Mouse (Mus musculus) embryonic fibroblast, embryonic 13.5 days (primary cell): ENCODE measurements around the gene Rack1. TPM values are rescaled to one million over a fixed set of nuclear protein-coding genes. Genes with fewer than 3 reads are reported as not detected.
"Not testable (repeated sequence)": the region's sequence is repeated elsewhere in the genome, so short reads cannot be mapped to it uniquely, and the experiment has no call there.

Experiments used
- H3K27ac ChIP-seq: 2 replicates; pipeline ENCODE4 v1.5.1; 2012; ENCODE audit warnings: low read length, control low read depth, inconsistent platforms; ENCODE audit not compliant: insufficient read depth
- H3K4me1 ChIP-seq: 2 replicates; pipeline ENCODE4 v1.6.1; 2011; ENCODE audit warnings: low read length; ENCODE audit not compliant: control insufficient read depth, insufficient read depth
- H3K4me3 ChIP-seq: 2 replicates; pipeline ENCODE4 v1.5.1; 2011; ENCODE audit warnings: mild to moderate bottlenecking, control low read depth, low read length; ENCODE audit not compliant: insufficient read depth
- CTCF ChIP-seq: IDR thresholded peaks from 2 replicates; pipeline ENCODE4 v1.5.1; 2011; ENCODE audit warnings: mild to moderate bottlenecking, control low read depth, low read length, moderate library complexity, borderline replicate concordance; ENCODE audit not compliant: insufficient read depth
- POLR2A ChIP-seq: IDR thresholded peaks from 2 replicates; pipeline ENCODE4 v1.6.1; 2011; ENCODE audit warnings: low read depth, mild to moderate bottlenecking, control low read depth, low read length, moderate library complexity
- polyA plus RNA-seq: library from polyadenylated mRNA; stranded (reverse); fragments of >200 nt; gene quantifications from 2 replicates; pipeline ENCODE4 v1.2.4, GENCODE M21; 2011; ENCODE audit warnings: low read depth; ENCODE audit not compliant: missing spikeins, insufficient read length

Gene Rack1
- polyA plus RNA-seq, 1 experiment: 1,745 TPM

GRCm38 (mm10) chr11:48777303-48777702 is 22.8 kb upstream of the Rack1 start:
- no peaks in the 10 kb centered on the region for H3K4me1 ChIP-seq
- TF ChIP-seq POLR2A (no peak), CTCF (no peak)
- H3K4me3 ChIP-seq: no peak overlapping the region
- no peak overlapping the region for H3K27ac ChIP-seq

GRCm38 (mm10) chr11:48779450-48779849 is 20.7 kb upstream of the Rack1 start:
- H3K4me1 ChIP-seq: no peaks in the 10 kb centered on the region
- H3K27ac ChIP-seq: no peak overlapping the region
- H3K4me3 ChIP-seq: no peak overlapping the region
- TF ChIP-seq POLR2A (no peak), CTCF (no peak)

- H3K4me1 ChIP-seq: no peaks in the 10 kb centered on the region
- TF ChIP-seq POLR2A: no peak
- TF ChIP-seq CTCF: no peak
- no peak overlapping the region for H3K4me3 ChIP-seq
- H3K27ac ChIP-seq: no peak overlapping the region
These were observed 17.9 kb upstream of the Rack1 start for GRCm38 (mm10) chr11:48782243-48782642.

GRCm38 (mm10) chr11:48787455-48788211 is 12.5 kb upstream of the Rack1 start:
- TF ChIP-seq CTCF: no peak
- TF ChIP-seq POLR2A: no peak
- H3K4me3 ChIP-seq: no peak overlapping the region
- H3K4me1 ChIP-seq: no peaks in the 10 kb centered on the region
- no peak overlapping the region for H3K27ac ChIP-seq

GRCm38 (mm10) chr11:48788311-48789089 is 11.6 kb upstream of the Rack1 start:
- Histone ChIP-seq H3K27ac (no peak overlapping the region), H3K4me3 (peak overlapping the region; percentile 16; the same call in 1 of the 2 replicates), H3K4me1 (no peaks in the 10 kb centered on the region)
- TF ChIP-seq POLR2A (no peak), CTCF (peak; percentile 44; the same call in 1 of the 2 replicates)

GRCm38 (mm10) chr11:48789215-48789614 is 10.9 kb upstream of the Rack1 start:
- TF ChIP-seq CTCF: no peak
- no peak for TF ChIP-seq POLR2A
- Histone ChIP-seq H3K4me1 (no peaks in the 10 kb centered on the region), H3K27ac (no peak overlapping the region), H3K4me3 (no peak overlapping the region)

GRCm38 (mm10) chr11:48789973-48790823 is 9.9 kb upstream of the Rack1 start:
- TF ChIP-seq POLR2A (no peak), CTCF (peak; percentile 77; the same call in 1 of the 2 replicates)
- Histone ChIP-seq H3K27ac (no peak overlapping the region), H3K4me1 (no peaks in the 10 kb centered on the region), H3K4me3 (no peak overlapping the region)

- TF ChIP-seq CTCF (no peak), POLR2A (no peak)
- Histone ChIP-seq H3K27ac (no peak overlapping the region), H3K4me3 (no peak overlapping the region), H3K4me1 (no peaks in the 10 kb centered on the region)
These were observed 9.2 kb upstream of the Rack1 start for GRCm38 (mm10) chr11:48790946-48791345.

- H3K4me3 ChIP-seq, H3K4me1 ChIP-seq, H3K27ac ChIP-seq: not testable (repeated sequence)
These were observed 8.2 kb upstream of the Rack1 start for GRCm38 (mm10) chr11:48791894-48792293.

GRCm38 (mm10) chr11:48793184-48793583 is 6.9 kb upstream of the Rack1 start:
- no peak for TF ChIP-seq POLR2A
- TF ChIP-seq CTCF: no peak
- no peak overlapping the region for H3K4me3 ChIP-seq
- no peaks in the 10 kb centered on the region for H3K4me1 ChIP-seq
- H3K27ac ChIP-seq: no peak overlapping the region

- no peak overlapping the region for H3K27ac ChIP-seq
- no peaks in the 10 kb centered on the region for H3K4me1 ChIP-seq
- no peak overlapping the region for H3K4me3 ChIP-seq
- TF ChIP-seq CTCF (no peak), POLR2A (no peak)
These were observed 4.9 kb upstream of the Rack1 start for GRCm38 (mm10) chr11:48795221-48795620.
